Mouse (Mus musculus): ENCODE results near the gene Slc12a3. TPM values are rescaled to one million over a fixed set of nuclear protein-coding genes. Genes with fewer than 3 reads are reported as not detected.
A peak's percentile ranks its signal among the peaks of the same experiment; 100 is the strongest.

Gene Slc12a3
- polyA plus RNA-seq, 1 experiment from 2014 or later, result 0.12 TPM

DNA sequence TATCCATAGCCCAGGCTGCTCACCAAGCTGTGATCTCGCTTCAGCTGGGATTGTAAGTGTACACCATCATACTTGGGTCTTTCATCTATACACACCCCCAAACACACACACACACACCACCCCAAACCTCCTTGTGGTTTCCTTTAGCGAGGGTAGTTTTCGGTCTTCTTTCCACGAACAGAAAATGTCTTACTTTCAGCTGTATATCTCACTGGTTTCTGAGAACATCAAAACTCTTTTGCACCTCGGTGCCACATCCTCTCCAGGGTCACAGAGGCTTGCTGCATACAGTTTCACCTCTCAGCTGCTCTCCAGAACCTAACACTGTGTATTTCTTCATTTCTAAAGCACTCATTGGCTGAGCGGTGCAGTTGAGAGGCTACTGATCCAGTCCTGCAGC is 84.5 kb downstream of the Slc12a3 start:
- 88% methylated on average over 6 of the region's 6 CpGs for WGBS
- no peaks in the 10 kb centered on the region for H3K9me3 ChIP-seq
- no peaks in the 10 kb centered on the region for H3K27me3 ChIP-seq
- H3K9ac ChIP-seq, result no peak overlapping the region
- no peak for ATAC-seq (ENCODE audit: insufficient number of reproducible peaks, insufficient read depth, low FRiP score, low TSS enrichment)
- no peaks in the 10 kb centered on the region for H3K36me3 ChIP-seq
- no peaks in the 10 kb centered on the region for H3K4me1 ChIP-seq
- H3K4me2 ChIP-seq (replicated peaks), result no peak overlapping the region
- H3K4me3 ChIP-seq, result no peak overlapping the region
- H3K27ac ChIP-seq, result no peak overlapping the region

DNA sequence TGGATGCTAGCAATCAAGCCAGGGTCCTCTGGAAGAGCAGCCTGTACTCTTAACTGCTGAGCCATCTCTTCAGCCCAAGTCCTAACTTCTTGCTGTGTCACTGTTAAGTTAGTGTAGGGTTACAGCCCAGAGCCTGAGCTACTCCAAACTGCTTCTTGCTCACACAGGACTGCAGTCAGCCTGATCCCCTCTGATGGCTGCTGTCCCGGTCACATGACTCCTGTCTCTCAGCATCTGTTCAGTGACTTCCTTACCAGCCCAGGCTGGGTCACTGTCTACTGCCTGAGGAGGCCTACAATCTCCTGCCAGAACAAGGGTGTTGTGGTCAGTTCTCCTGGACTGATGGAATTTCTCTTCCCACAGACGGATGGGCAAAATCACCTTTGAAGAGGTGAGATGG is 86.2 kb downstream of the Slc12a3 start:
- ATAC-seq (ENCODE audit: insufficient number of reproducible peaks, insufficient read depth, low FRiP score, low TSS enrichment), result no peak
- no peaks in the 10 kb centered on the region for H3K36me3 ChIP-seq
- WGBS, result 59% methylated on average over 2 of the region's 2 CpGs
- no peak overlapping the region for H3K27ac ChIP-seq
- H3K4me2 ChIP-seq (replicated peaks), result no peak overlapping the region
- no peaks in the 10 kb centered on the region for H3K27me3 ChIP-seq
- no peak overlapping the region for H3K4me3 ChIP-seq
- H3K9ac ChIP-seq, result no peak overlapping the region
- no peaks in the 10 kb centered on the region for H3K9me3 ChIP-seq
- no peaks in the 10 kb centered on the region for H3K4me1 ChIP-seq

MicroRNAs encoded within 50 kb of the gene (microRNA counts, 519-probe panel; counts per million panel counts)
- microRNA mmu-miR-138, result 4,401 counts per million, percentile 81 among the panel's probes with 10 or more counts

Small RNAs within 50 kb of the gene (microRNA-seq; reads per million reads assigned to microRNA genes)
- gene Mir138-2, result 151 reads per million, percentile 58 among the genes with 10 or more reads in this experiment

Other genes with a start within 250 kb of the Slc12a3 start
- gene Bbs2, start 230.3 kb upstream of the Slc12a3 start, polyA plus RNA-seq (2016; fragmentation: Nextera tagmentation; extraction: Ambion mirVana), result 15.9 and 17.1 TPM in 2 replicates
- not detected in 2 replicates for gene Mt4, start 192.0 kb upstream of the Slc12a3 start, polyA plus RNA-seq (2016; fragmentation: Nextera tagmentation; extraction: Ambion mirVana)
- gene Mt3, start 176.6 kb upstream of the Slc12a3 start, polyA plus RNA-seq (2016; fragmentation: Nextera tagmentation; extraction: Ambion mirVana), result 4.7 and 5.7 TPM in 2 replicates
- 28.6 and 37.7 TPM in 2 replicates for gene Mt2, start 156.5 kb upstream of the Slc12a3 start, polyA plus RNA-seq (2016; fragmentation: Nextera tagmentation; extraction: Ambion mirVana)
- gene Mt1, start 150.1 kb upstream of the Slc12a3 start, polyA plus RNA-seq (2016; fragmentation: Nextera tagmentation; extraction: Ambion mirVana), result 73.2 and 73.3 TPM in 2 replicates
- 110 TPM in 2 replicates for gene Nup93, start 114.6 kb upstream of the Slc12a3 start, polyA plus RNA-seq (2016; fragmentation: Nextera tagmentation; extraction: Ambion mirVana)
- 58.3 and 58.4 TPM in 2 replicates for gene Herpud1, start 57.2 kb downstream of the Slc12a3 start, polyA plus RNA-seq (2016; fragmentation: Nextera tagmentation; extraction: Ambion mirVana)
- gene Nlrc5, start 105.2 kb downstream of the Slc12a3 start, polyA plus RNA-seq (2016; fragmentation: Nextera tagmentation; extraction: Ambion mirVana), result 0.28 TPM in 1 of 2 replicates, not detected in the other
- gene Cpne2, start 203.8 kb downstream of the Slc12a3 start, polyA plus RNA-seq (2016; fragmentation: Nextera tagmentation; extraction: Ambion mirVana), result 10.6 and 11.2 TPM in 2 replicates